Mouse (Mus musculus) gastrocnemius, adult 8-10 months (tissue): ENCODE measurements at regions not wholly inside any gene's neighbourhood (a gene's known extent, or its start where the extent isn't known, plus 50 kb on each side); places are given as distances from the start of the nearest gene placed in this dataset.

Experiments used
- DNase-seq, 2 experiments: peaks; one replicate each; pipeline ENCODE4 v3.0.0; 2022; ENCODE audit warnings: low spot score in 2 of 2

DNA sequence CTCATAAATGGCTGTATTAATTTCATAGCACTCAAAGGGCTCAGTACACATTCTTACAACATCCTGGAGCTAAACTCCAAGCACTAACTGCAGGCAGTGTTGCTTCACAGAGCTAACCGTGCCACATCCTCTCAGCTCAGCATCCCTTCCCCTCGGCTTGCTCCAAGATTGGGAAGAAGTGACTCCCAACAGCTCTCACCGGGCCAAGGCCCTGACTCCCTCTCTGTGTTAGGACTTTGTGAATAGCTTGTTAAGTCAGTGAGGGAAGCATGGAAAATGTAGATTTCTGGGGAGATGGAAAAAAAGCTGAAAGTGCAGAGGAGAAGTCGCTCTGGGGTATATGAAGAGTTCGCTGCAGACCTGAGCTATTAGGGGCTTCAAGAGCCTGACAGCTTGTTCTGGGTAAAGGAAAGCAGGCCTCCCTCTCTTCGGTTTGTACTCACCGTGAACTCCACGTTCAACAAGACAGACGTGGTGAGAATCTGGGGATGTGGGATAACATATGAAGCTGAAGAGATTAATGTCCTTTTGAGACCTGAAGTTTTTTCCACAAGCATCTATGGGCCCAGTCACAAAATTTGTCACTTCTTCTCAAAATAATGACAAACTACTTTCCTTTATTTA, 213.5 kb upstream of the Sfrp2 start:
- DNase-seq = no peak

DNA sequence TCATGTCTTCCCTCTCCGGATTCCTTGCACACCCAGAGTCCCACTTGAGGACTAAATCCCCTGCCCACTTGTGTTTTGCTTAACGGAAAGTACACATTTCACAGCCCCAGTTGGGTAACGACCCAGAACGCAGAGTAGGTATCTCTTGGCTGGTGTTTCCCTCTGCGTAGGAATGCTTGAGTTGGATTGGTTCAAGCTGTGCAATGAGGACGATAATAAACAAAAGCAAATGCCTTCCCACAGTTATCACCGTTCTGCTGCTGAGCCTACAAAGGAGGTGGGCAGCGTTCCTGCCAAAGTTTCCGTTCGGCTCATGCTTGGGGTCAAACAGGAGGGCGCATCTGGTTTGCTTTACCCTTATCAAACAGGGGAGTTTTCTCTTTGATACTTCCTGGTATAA, 212.3 kb upstream of the Sfrp2 start:
- no peak for DNase-seq

- no peak for DNase-seq
Observed at GRCm38 (mm10) chr3:83556788-83557515, 209.2 kb upstream of the Sfrp2 start.

DNA sequence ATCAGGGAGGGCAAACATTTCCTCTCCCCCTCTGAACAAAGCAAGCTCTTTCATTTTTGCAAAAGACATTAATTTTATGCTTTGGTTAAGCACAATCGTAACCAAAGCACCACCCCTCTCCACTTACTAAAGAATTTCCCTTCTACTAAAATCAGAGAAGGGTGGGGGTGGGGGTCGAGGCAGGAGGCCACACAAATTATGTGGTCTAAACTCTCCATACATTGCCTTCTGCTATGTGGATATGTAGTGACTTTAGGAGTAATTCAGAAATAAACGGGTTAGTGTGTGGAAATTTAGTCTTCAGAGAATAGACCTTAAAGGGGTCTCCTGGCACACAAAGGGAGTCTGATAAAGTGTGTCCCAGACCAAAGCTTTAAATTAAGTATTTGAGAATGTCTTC, 204.1 kb upstream of the Sfrp2 start:
- DNase-seq = no peak

- DNase-seq = no peak
Observed at GRCm38 (mm10) chr3:83575526-83575925, 190.6 kb upstream of the Sfrp2 start.

- peak in 1 of 2 experiments; percentile 38 for DNase-seq
Observed at GRCm38 (mm10) chr3:83576155-83576554, 190.0 kb upstream of the Sfrp2 start.

DNA sequence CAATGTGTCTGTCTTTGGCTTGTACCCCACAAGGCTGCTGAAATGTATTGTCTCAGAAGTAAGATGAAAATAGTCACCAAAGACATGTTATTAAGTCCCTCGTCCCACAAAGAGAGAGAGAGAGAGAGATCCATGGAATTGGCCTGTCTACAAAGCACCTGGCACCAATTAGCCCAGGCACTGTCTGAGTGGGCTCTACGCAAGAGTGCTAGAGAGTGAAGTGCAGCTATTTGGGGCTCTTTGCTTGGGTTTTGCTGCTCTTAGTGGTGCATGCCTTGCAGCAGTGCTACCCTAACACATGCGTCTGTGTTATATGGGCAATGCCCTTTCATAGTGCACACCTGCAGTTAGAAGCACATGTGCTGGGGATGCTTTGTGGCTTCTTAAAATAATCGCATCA, 185.4 kb upstream of the Sfrp2 start:
- DNase-seq = no peak

GRCm38 (mm10) chr3:83582256-83582655, 183.9 kb upstream of the Sfrp2 start:
- DNase-seq = no peak

- DNase-seq = no peak
Observed at GRCm38 (mm10) chr3:83583071-83583672, 182.9 kb upstream of the Sfrp2 start.

DNA sequence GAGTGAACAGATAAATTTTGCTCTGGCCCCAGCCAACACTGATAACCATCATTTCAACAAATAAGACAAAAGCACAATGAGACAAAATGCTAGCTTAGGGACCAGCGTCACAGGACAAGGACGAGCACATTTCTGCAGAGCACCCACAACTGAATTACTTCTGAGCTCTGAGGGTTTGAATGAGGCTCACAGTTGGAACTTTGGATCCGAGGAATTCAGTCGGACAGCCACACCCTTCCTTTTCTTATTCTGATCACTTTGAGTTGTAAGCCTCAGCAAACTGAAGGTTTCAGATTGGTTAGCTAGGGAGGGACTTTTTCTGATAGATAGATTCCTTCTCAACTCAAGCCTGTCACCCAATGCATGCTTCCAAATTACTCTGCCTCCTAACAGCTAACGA, 180.0 kb upstream of the Sfrp2 start:
- DNase-seq = no peak

DNA sequence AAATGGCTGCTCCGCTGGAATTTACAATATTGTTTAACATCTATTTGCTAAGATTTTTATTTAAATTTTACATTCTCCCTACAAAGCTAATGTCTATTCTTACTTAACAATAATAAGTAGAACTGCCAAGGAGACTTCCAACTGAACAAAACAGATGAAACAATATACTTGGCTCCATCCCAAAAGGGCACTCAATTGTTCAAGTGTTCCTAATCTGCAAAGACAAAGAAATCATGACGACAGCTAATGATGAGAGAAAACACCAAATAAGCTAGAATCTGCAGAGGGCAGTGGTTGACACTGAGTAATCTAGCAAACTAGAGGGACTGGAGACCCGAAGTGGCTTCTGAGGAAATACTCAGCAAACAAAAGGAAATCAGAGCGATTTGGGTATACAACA, 179.6 kb upstream of the Sfrp2 start:
- no peak for DNase-seq

- no peak for DNase-seq
Observed at GRCm38 (mm10) chr3:83589127-83589526, 177.0 kb upstream of the Sfrp2 start.

DNA sequence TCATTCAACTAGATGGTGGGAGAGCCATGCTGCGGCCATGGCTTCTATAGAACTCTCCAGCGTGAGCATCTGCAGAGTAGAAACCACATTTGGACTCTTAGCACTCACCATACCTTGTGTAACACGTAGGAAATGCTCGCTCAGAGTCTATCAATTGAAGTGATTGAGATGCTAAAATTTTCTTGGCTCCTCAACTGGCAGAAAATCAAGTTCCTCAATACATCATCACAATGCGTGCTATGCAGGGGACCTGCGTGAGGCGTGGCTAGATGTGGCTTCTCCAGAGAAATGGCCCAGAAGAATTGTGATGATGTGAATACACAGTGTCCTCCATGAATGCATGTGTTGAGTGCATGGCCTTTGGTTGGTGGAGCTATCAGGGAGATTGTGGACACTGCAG, 174.9 kb upstream of the Sfrp2 start:
- DNase-seq = no peak

DNA sequence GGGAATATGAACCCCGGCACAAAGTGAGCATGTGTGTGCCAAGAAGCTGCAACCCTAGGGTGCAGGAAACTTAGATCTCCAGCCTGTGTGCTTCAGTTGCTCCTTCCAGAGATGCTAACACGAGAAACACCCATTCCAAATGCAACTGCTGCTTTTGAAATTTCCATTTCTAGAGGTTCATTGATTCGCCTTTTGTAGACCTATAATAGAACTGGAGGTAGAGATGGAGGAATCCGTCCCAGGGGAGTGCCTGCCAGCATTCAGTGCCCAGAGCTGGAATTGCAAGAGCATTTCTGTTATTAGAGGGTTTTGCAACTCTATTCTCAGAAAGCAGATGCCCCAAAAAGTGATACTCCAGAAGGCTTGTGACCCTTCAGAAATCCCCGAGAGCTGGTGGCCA, 172.8 kb upstream of the Sfrp2 start:
- no peak for DNase-seq

- no peak for DNase-seq
Observed at GRCm38 (mm10) chr3:83601506-83601905, 164.6 kb upstream of the Sfrp2 start.

- no peak for DNase-seq
Observed at GRCm38 (mm10) chr3:83609095-83609770, 156.9 kb upstream of the Sfrp2 start.

- no peak for DNase-seq
Observed at GRCm38 (mm10) chr3:83620435-83620834, 145.7 kb upstream of the Sfrp2 start.

DNA sequence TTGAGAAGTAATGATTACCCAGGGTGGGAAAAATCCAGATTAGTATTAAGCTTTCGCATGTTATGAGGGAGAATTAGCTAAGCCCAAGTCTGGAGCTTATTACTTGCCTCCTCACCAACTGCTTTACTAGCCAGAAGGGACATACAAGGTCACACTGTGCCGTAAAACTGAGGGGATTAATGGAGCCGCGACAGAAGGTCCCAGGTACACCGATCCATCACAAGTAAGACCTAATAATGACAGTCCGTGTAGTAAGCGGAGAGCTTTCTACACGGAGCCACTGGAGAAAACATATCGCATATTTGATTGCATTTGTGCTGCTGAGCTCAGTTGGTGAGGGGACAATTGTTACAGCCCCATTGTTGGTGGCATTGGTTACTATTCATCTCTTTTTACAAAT, 133.1 kb upstream of the Sfrp2 start:
- no peak for DNase-seq

DNA sequence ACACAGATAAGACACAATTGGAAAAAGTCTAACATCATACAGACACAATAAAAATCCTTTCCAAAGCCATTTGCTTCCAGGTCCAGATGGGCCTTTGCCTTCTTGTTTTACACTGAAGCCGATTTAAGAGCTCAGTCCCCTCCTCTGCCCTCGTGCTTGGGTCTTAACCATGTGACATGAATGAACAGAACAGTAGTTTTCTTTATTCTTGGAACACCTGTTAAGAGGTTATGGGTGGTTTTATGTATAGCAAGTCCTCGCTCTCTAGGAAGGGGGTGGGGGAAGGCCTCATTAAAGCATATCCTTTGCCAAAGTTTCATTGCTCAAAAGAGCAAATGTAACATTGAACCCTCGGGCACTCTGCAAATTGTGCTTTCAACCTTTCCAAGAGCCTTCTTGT, 125.7 kb upstream of the Sfrp2 start:
- DNase-seq = no peak

- DNase-seq = no peak
Observed at GRCm38 (mm10) chr3:83663716-83664115, 102.4 kb upstream of the Sfrp2 start.

DNA sequence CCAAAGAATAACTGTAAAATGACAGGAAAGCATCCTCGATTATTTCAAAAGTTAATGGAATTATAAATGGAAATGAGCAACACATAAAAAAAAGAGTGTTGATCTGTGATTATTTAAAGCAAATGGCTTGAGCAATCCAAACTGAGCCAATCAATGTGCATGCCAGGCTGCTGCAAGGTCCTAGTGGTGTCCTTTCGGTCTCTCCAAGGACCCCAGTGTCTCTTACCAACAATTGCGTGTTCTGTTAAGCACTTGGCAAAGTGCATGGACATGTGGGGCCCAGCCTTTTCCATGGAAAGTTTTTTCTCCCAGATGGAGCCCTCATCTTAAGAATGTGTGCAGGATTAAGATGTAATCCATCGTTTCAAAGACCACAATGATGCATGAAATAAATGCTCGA, 90.0 kb upstream of the Sfrp2 start:
- DNase-seq = no peak

- DNase-seq = no peak
Observed at GRCm38 (mm10) chr3:83686611-83687010, 79.5 kb upstream of the Sfrp2 start.
